In genomic region chr7:97029151-97029550, GRCm38 (mm10) we compare ENCODE assay signal across 22 mouse cellular contexts. TPM values are rescaled to one million over a fixed set of nuclear protein-coding genes. Genes with fewer than 3 reads are reported as not detected.
DNase-seq lines count a peak whose midpoint lies in the region; ATAC-seq and TF ChIP-seq lines count a peak whose summit lies in the region.
"Had no signal": no experiment of that assay in that cellular context is flagged by ENCODE, and none has a peak within 500 bp of the region (broad histone marks: within the 10 kb centered on the region; RNA-seq: fewer than 3 reads in every experiment).

No protein-coding gene starts in this region.

- no peak for TF ChIP-seq POLR2A in liver, adult 2 months (IDR thresholded peaks at IDR 0.05; ENCODE audit: extremely low read depth, insufficient read depth, low read length)

- no peak overlapping the region for H3K9ac ChIP-seq in liver, adult 2 months (ENCODE audit: low read depth, low read length)
- H3K9ac ChIP-seq in liver, postnatal 0 days (replicated peaks), result no peak overlapping the region
- H3K9ac ChIP-seq in stomach, postnatal 0 days (ENCODE audit: low read length), result no peak overlapping the region
- H3K9ac ChIP-seq: embryonic facial prominence, embryonic 15.5 days; heart, embryonic 12.5 days; limb, embryonic 12.5 days; liver, embryonic 15.5 days had no signal

- WGBS in liver, adult 2 months, result 88% methylated on average over 10 of the region's 10 CpGs
- WGBS in liver, postnatal 0 days (ENCODE audit: insufficient replicate concordance), result 80% methylated on average over 10 of the region's 10 CpGs
- 91% methylated on average over 10 of the region's 10 CpGs for WGBS in stomach, postnatal 0 days

- H3K79me2 ChIP-seq in liver, adult 2 months (ENCODE audit: control insufficient read depth, insufficient read depth, low read length), result no peaks in the 10 kb centered on the region

- no peaks in the 10 kb centered on the region for H3K27me3 ChIP-seq in liver, adult 2 months (ENCODE audit: control insufficient read depth, insufficient read depth, low read length)
- H3K27me3 ChIP-seq in liver, postnatal 0 days (ENCODE audit: insufficient read depth, low read length), result no peaks in the 10 kb centered on the region
- no peaks in the 10 kb centered on the region for H3K27me3 ChIP-seq in stomach, postnatal 0 days (ENCODE audit: control insufficient read depth, insufficient read depth, low read length)
- H3K27me3 ChIP-seq: embryonic facial prominence, embryonic 15.5 days; heart, embryonic 12.5 days; limb, embryonic 12.5 days; liver, embryonic 15.5 days; Patski had no signal

- no peaks in the 10 kb centered on the region for H3K4me1 ChIP-seq in liver, adult 2 months (ENCODE audit: control insufficient read depth, insufficient read depth, low read length)
- no peaks in the 10 kb centered on the region for H3K4me1 ChIP-seq in liver, postnatal 0 days (ENCODE audit: insufficient read depth)
- no peaks in the 10 kb centered on the region for H3K4me1 ChIP-seq in stomach, postnatal 0 days (replicated peaks; ENCODE audit: control insufficient read depth, insufficient read depth)
- H3K4me1 ChIP-seq: embryonic facial prominence, embryonic 15.5 days; limb, embryonic 12.5 days; liver, embryonic 15.5 days had no signal

- no peaks in the 10 kb centered on the region for H3K9me3 ChIP-seq in liver, postnatal 0 days (ENCODE audit: low read length)
- H3K9me3 ChIP-seq in stomach, postnatal 0 days (ENCODE audit: control insufficient read depth, low read length), result no peaks in the 10 kb centered on the region
- H3K9me3 ChIP-seq: embryonic facial prominence, embryonic 15.5 days; heart, embryonic 12.5 days; limb, embryonic 12.5 days; liver, embryonic 15.5 days had no signal

- peaks cover 20% of the 10 kb centered on the region; the same call in 1 of the 2 replicates for H3K36me3 ChIP-seq in liver, adult 2 months (ENCODE audit: control insufficient read depth, insufficient read depth, low read length)
- H3K36me3 ChIP-seq in liver, postnatal 0 days (replicated peaks; ENCODE audit: insufficient read depth, low read length), result 0 out of 2 replicates have a peak, but pooled peaks cover 7% of the 10 kb centered on the region
- no peaks in the 10 kb centered on the region for H3K36me3 ChIP-seq in stomach, postnatal 0 days (ENCODE audit: control insufficient read depth, insufficient read depth, low read length)
- H3K36me3 ChIP-seq: embryonic facial prominence, embryonic 15.5 days; limb, embryonic 12.5 days had no signal

- H3K4me3 ChIP-seq in liver, adult 2 months (ENCODE audit: insufficient read depth, low read depth, low read length), result no peak overlapping the region
- no peak overlapping the region for H3K4me3 ChIP-seq in liver, postnatal 0 days (ENCODE audit: low read depth, low read length)
- no peak overlapping the region for H3K4me3 ChIP-seq in stomach, postnatal 0 days (ENCODE audit: low read depth, low read length)
- H3K4me3 ChIP-seq: embryonic facial prominence, embryonic 15.5 days; heart, embryonic 12.5 days; limb, embryonic 12.5 days; liver, embryonic 15.5 days had no signal

- no peak for ATAC-seq in liver, postnatal 0 days
- ATAC-seq in monocyte, adult 5-6 weeks (replicated peaks; ENCODE audit: insufficient number of reproducible peaks, low FRiP score, low TSS enrichment, poor library complexity, severe bottlenecking), result peak; percentile 74
- no peak for ATAC-seq in stomach, postnatal 0 days (ENCODE audit: low FRiP score, low TSS enrichment)
- ATAC-seq: activated CD4-positive, CD25-positive, alpha-beta regulatory T cell, adult 4 months; hindbrain, postnatal 0 days; Patski had no signal

- DNase-seq in liver, adult 2 months (ENCODE audit: extremely low read depth, low read depth, low spot score), result peak; percentile 15
- DNase-seq in liver, postnatal 0 days, result no peak
- peak; percentile 33 for DNase-seq in adrenal gland, postnatal 25 days
- peak; percentile 5 for DNase-seq in lung, postnatal 10 days
- DNase-seq in stomach, postnatal 0 days (ENCODE audit: low spot score), result no peak
- DNase-seq in frontal cortex, postnatal 14 days (ENCODE audit: low spot score in 2 of 2), result no peak
- no peak for DNase-seq in right cerebral cortex, postnatal 25 days
- DNase-seq: cerebellum, postnatal 10 days; embryo, embryonic 11 days; heart, postnatal 36 days; kidney, adult 2 months; kidney, postnatal 14 days; layer of hippocampus, adult 9-11 months; right cerebral cortex, postnatal 14 days had no signal

- no peak overlapping the region for H3K27ac ChIP-seq in liver, adult 2 months (replicated peaks; ENCODE audit: insufficient read depth, low read depth, low read length)
- no peak overlapping the region for H3K27ac ChIP-seq in liver, postnatal 0 days (ENCODE audit: low read depth)
- no peak overlapping the region for H3K27ac ChIP-seq in stomach, postnatal 0 days (replicated peaks)
- H3K27ac ChIP-seq: embryonic facial prominence, embryonic 15.5 days; hindbrain, postnatal 0 days; limb, embryonic 12.5 days; liver, embryonic 15.5 days had no signal

- H3K4me2 ChIP-seq in liver, postnatal 0 days (ENCODE audit: low read depth, low read length), result no peak overlapping the region
- H3K4me2 ChIP-seq in stomach, postnatal 0 days (replicated peaks; ENCODE audit: low read depth), result no peak overlapping the region
- H3K4me2 ChIP-seq: embryonic facial prominence, embryonic 15.5 days; heart, embryonic 12.5 days; limb, embryonic 12.5 days; liver, embryonic 15.5 days had no signal

- TF ChIP-seq CTCF in liver, adult 2 months (IDR thresholded peaks at IDR 0.05; ENCODE audit: low read depth, low read length), result no peak
- no peak for TF ChIP-seq CTCF in liver, postnatal 0 days (IDR thresholded peaks at IDR 0.05; ENCODE audit: low read depth)
- TF ChIP-seq CTCF in stomach, postnatal 0 days (IDR thresholded peaks at IDR 0.05; ENCODE audit: low read depth), result no peak

- TF ChIP-seq EP300 in liver, postnatal 0 days (IDR thresholded peaks at IDR 0.05; ENCODE audit: low read depth), result no peak
- no peak for TF ChIP-seq EP300 in stomach, postnatal 0 days (optimal IDR thresholded peaks at IDR 0.05)

RNA-seq across cellular contexts. Expression of gene Gab2, which starts 52.2 kb away (rescaled TPM):
- total RNA-seq in liver, adult 2 months (2014; rRNA removed), result 1.0 and 1.4 TPM in 2 replicates
- 0.97 and 1.0 TPM in 2 replicates for polyA plus RNA-seq in liver, adult 2 months (2012; rRNA removed)
- 1.0 and 1.5 TPM in 2 replicates for polyA plus RNA-seq in liver, postnatal 0 days (2015; fragmentation: Nextera tagmentation; extraction: Ambion mirVana)
- total RNA-seq in adrenal gland, postnatal 25 days (2021), result 18.0 and 18.7 TPM in 2 replicates
- total RNA-seq in monocyte, adult 5-6 weeks (2017), result 41.6 to 52.5 TPM (median 41.9 TPM) in 3 replicates
- 3.2 and 3.4 TPM in 2 replicates for polyA plus RNA-seq in stomach, postnatal 0 days (2015; fragmentation: Nextera tagmentation; extraction: Ambion mirVana)

Comparison
In these comparisons a context has a peak if more than half of its experiments do, and no peak if none do; other contexts are left out.
1. DNase-seq: peak in liver, adult 2 months (single experiment), adrenal gland, postnatal 25 days (single experiment) and lung, postnatal 10 days (single experiment); none in liver, postnatal 0 days (single experiment), stomach, postnatal 0 days (single experiment), frontal cortex, postnatal 14 days (0 of 2) and right cerebral cortex, postnatal 25 days (single experiment).